Mouse (Mus musculus) ES-E14 (cell line): ENCODE data around the gene Gdi1.

Experiments
- CHD2 ChIP-seq: IDR thresholded peaks from 2 replicates; pipeline ENCODE4 v1.6.1; 2014; ENCODE audit warnings: mild to moderate bottlenecking, low read depth, low read length, inconsistent platforms
- ZC3H11A ChIP-seq: IDR thresholded peaks from 2 replicates; pipeline ENCODE4 v1.6.1; 2012; ENCODE audit warnings: low read depth, mild to moderate bottlenecking, inconsistent platforms, low read length, borderline replicate concordance

GRCm38 (mm10) chrX:74304867-74305700 is at the start of gene Gdi1:
- TF ChIP-seq ZC3H11A (no peak), CHD2 (peak; percentile 39; the same call in 1 of the 2 replicates)
